Mouse (Mus musculus) fibroblast of lung, adult 2 months (primary cell): Measurements from ENCODE around the gene Slc30a1.

Source experiments
- DNase-seq: peaks from one replicate; pipeline ENCODE4 v3.0.0-alpha.2; 2011; ENCODE audit warnings: low read depth

Gene Slc30a1

DNA sequence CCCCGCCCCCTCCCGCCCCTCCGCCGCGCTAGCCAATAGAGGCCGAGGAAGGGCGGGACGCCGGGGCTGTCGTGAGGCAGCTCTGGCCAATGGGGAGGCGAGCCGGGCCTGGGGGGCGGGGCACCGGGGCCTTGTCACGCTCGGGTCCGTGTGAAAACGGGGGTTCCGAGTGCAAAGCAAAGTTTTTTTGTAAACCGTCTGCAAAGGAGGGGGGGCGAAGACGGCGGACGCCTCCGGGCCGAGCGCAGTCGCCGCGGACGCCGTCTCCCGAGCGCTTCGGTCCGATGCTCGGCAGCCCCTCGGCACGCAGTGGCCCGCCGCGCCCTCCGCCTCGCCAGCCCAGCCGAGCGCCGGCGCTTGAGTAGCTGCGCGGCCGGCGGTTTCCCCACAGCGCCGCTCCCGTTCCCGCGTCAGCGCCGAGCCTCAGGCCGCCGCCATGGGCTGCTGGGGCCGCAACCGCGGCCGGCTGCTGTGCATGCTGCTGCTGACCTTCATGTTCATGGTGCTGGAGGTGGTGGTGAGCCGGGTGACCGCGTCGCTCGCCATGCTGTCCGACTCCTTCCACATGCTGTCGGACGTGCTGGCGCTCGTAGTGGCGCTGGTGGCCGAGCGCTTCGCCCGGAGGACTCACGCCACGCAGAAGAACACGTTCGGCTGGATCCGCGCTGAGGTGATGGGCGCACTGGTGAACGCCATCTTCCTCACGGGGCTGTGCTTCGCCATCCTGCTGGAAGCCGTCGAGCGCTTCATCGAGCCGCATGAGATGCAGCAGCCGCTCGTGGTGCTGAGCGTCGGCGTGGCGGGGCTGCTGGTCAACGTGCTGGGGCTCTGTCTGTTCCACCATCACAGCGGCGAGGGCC lies at the start of gene Slc30a1:
TSS of gene Slc30a1 (plus strand) at position 197 of the 860 bp plus-strand sequence.
- DNase-seq: peak; percentile 67

DNA sequence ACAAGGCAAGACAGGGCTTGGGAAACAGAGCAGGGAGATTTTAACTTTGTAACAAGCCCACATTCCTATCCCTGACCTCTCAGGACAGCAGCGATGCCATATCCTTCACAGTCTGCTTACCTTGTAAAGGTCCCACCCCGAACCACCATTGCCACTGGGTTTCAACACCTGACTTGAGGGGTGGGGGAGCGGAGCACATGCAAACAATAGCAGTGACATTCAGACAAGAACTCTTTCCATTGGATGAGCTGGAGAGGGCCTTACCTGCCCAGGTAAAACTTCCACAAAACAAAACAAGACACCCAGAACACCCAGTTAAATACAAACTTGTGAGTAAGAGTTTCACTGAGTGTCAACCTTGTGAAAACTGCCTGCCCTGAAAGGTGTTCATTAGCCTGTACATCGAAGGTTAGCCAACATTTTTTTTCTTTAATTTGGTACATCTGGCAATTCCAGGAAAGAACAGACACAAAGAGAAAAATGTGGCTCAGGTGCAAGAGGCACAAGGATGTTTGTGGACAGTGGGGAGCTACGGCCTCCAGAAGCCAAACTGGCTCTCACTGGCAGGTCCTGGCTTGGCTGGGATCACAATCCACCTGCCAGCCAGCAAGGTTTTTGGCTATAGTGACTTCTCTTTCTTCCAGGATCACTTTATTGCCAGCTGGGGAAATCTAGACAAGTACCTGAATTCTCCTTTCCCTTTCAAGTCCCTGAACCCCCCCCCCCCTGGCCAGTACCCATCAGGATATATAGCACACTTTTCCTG lies 49.5 kb upstream of the Slc30a1 start:
- DNase-seq: no peak

DNA sequence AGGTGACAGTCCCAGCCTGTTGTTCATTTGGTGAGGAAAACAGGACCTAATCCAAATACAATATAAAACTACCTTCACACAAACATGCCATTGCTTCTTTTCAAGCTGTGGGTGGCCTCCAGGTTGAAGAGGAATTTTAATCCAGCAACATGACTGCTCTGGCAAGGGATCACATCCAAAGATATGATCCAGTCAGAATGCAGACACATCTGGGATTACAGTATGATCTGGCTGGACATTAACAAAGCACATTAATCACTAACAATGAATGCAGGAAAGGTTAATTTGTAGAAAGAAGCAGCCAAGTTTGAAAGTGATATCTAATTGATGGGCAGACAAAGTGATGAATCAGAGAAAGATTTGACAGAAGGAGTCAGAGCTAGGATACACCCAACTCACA lies 48.4 kb upstream of the Slc30a1 start:
- no peak for DNase-seq

DNA sequence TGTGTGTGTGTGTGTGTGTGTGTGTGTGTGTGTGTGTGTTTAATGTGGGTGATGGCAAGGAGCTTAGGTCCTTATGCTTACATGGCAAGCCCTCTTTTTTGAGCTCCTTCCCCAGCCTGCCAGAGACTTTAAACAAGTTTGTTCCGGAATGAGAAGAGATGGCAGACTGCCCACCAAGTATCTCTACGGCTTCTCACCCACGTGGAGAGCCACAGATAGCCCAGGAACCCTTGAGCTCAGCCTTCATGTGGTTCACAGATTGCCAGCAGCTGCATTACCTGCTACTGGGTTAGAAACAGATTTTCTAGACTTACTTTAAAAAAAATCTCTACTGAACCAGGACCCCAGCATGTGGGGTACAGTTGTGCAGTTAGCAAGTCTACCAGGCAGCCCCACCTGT lies 46.7 kb upstream of the Slc30a1 start:
- DNase-seq: no peak

DNA sequence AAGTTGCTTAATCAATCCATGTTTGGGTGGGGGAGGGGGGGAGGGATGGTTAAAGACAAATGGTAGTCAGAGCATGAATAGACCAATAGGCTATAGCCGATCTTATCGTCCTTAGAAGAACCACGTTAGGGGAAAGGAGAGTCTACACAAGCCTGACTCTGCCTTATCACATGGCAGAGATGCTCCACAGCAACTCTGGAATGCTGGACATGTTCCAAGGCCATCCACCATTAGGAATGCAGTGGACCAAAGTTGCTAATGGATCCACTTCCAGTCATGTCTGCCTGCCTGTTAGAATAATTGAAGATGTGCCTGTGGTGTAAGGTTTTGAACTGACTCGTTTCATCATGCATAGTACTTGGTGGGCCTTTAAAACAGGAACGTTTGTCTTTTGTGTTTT lies 45.3 kb upstream of the Slc30a1 start:
- DNase-seq: no peak

DNA sequence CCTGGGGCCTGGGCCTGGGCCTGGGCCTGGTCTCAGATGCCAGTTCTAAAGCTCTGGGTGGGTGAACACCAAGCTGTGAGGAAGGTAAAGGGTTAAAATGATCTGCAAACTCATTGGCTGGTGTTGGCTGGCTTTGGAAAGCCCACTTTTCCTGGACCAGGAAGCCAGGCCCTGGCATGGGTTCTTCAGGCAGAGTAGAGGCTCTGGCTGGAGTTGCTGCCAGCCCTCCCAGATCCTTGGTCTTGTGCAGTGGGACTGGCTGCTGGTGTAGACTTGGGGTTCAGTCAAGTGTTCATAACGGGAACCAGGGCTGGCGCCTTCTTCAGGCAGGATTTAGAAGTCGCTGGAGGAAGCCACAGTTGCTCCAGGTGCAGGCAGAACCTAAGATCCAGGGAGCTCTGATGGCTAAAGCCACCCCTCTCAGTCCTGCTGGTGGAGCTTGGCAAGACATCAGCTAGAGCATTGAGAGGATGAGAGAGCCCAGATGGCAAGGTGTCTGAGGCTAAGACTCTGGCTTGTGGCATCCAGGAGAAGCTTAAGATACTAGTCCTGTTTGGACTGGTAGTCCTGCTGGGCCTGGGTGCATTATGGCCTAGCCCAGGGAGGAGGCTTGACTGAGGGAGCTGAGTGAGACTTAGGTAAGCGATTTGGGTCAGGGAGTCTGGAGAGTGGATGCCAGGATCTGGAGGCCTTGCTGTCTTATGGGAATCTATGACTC lies 42.6 kb upstream of the Slc30a1 start:
- DNase-seq: no peak

DNA sequence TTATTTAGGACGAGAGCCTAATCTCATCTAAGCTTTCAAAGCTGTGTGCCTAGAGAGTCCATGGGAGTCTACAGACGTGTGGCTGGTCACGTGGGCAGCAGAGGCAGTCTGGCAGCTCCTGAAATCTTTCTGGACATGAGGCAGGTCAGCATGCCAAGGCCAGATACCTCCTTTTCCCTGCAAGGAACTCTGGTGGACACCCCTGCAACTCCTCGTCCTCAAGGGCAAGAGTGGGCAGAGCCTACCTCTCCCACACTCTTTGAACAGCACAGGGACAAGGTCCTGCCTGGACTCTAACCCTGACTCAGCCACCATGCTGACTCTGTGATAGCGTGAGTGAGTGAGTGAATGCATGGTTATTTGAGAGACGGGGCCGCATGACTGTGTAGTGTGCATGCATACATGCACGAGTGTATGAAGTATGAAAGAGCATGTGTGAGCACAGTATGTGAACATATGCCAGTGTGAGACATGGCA lies 42.0 kb upstream of the Slc30a1 start:
- DNase-seq: no peak

DNA sequence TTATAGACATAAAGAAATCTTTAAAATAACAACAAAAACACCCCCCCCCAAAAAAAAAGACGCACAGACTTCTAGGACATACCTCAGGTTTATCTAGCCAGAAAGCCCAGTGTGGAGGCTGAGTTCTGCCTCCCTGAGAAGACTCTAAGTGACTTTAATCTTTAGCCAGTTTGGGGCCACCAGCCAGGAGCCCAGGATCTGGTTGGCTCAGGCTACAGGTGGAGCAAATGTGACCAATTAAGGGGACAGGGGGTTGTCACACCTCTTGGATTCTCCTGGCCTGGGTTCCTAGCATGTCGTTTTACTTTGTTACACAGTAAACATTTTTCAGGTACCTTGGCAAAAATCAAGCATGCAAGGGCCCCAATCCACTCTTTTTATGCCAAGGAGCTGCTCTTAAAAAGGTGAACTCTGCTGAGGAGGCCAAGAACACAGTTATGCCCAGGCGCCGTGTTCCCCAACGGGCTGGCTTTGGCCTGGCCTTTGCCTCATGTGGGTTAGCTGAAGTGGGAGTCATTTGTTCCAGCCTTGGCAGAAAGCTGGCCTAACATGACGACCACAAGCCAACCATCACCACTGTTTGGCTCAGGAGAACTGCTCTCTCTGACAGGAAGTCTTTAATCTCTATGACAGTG lies 34.4 kb upstream of the Slc30a1 start:
- no peak for DNase-seq

DNA sequence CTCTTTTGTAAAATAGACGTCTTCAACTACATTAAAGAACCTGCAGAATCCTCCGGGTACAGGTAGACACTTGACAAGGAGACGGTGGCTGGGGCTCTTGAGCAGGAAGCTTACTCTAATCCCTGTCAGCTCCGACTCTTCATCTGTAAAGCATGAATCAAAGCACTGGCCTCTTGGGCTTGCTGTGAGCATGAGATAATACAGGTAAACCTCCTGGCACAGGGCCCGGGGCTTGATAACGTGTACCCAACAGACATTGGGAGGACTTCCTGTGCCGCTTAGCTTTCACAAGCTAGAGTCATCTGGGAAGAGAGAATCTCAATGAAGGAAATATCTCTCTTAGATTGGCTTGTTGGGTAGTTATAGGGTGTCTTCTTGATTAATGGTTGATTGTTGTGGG lies 31.6 kb upstream of the Slc30a1 start:
- no peak for DNase-seq

DNA sequence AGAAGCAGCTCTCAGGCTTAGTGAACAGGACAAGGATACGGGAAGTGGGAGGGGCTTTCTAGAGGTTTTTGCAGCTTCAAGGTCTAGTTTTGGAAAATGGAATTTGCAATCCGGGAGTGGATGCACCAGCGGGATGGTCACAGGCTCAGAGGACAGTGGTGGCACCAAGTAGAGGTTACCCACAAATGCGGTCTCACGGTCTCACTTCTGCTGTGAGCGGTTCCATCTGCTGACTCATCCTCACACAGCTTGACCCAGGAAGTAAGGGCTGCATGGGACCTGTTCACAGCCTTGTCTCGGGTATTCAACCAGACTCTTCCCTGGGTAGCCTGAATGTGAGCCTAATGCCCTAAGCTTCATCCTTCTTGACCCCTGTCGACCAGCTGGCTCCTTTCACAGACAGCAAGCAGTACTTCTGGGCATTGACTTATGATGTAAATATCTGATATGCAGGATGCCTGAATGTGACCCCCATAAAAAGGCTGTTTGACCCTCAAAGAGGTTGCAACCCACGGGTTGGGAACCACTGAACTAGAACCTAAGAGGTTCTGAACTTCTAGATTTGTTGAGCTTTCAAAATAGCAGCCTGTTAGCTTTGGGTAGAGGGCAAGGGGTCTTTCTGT lies 30.8 kb upstream of the Slc30a1 start:
- DNase-seq: no peak

DNA sequence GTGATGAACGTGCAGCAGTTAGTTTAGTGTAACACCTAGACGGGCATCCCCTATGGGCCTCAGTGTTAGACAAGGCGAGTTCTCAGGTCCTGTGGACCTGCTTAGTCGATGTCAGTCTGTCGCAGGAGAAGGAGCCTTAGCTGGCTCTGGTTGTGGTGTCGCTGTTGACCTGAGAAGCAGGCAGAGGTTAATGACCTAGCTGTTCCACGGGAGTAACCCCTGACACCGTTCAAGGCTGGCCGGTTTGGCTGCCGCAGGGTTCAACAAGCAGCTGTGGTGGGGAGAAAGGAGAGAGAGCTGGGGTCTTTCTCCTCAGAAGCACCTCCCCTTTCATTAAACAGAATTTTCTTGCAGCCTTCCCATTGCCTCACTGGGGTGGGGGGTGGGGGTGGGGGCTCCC lies 28.9 kb upstream of the Slc30a1 start:
- DNase-seq: no peak

DNA sequence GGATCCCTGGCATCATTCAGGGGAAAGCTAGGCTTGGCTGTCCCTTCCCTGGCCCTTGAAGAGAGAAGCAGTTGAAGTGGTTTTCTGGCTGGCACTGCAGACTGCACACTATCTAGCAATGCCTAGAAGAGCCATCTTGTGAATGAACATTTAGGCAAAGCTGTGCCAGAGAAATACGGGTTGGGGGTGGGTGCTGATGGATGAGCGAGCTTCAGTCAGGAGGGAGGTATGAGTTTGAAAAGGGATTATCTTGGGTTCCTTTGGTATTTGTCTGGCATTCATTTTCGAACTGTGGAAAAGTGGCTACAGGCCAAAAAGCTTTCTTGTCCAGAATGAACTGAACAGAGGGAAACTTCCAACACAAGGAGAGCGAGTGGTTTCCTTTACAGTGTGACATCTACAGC lies 28.0 kb upstream of the Slc30a1 start:
- no peak for DNase-seq

DNA sequence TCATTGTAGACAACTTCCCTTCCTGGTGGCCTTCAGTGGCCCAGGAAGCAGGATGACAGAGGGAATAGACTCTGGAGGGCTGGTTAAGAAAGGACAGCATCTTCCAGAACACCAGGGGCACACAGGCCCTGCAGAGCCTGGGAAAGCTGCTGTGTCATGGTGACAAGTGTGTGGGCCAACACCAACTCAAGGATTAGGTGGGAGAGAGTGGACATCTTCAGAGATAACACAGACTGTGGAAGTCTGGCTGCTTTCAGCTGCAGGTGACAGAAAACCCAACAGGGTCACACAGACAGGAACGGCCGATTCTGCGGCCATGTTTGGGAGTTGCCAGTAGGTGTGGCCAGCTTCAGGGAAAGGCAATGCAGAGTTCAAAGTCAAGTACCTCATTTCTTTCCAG lies 26.3 kb upstream of the Slc30a1 start:
- DNase-seq: no peak

DNA sequence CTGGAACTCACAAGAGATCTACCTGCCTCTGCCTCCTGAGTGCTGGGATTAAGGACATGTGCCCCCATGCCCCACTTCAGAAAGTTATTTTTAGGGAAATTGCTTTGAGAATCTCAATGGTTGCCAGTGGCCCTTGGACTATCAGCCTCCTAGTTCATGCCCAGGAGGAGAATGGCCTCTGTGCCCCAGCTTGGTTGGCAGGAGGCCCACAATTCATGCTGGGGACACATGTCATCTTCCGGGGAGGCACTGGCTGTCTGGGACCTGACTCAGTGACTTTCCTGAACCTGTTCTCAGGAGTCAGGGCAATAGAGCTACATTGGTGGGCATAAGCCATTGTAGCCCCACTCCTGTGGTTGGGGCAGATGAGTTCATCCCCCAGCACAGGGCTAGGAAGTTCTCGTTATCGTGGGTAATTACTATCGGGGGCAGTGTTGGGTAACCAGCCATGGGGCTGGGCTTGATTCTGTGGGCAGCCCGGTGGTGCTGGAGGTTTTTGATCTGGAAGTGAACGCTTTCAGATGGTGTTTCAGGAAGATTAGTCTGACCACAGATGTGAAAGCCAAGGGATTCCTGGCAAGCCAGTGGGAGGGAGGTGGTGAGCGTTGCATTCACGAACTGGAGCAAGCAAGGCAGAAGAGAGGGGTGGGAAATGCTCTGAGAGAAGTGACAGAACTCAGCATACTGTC lies 25.5 kb upstream of the Slc30a1 start:
- peak; percentile 33 for DNase-seq

DNA sequence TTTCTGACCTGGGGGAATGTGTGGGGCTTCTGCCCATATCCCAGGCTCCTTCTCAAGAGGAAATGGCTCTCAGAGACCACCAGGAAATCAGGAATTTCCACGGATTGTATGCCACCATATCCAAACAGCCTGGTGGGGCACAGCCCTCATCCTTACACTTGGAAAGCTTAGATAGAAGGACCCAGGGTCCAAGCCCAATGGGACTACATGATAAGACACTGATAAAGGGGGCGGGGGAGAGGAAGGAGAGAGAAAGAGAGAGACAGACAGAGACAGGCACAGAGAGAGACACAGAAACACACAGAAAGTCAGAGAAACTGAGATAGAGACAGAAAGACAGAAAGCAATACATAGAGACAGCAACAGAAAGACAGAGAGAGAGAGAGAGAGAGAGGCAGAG lies 24.9 kb upstream of the Slc30a1 start:
- DNase-seq: no peak

DNA sequence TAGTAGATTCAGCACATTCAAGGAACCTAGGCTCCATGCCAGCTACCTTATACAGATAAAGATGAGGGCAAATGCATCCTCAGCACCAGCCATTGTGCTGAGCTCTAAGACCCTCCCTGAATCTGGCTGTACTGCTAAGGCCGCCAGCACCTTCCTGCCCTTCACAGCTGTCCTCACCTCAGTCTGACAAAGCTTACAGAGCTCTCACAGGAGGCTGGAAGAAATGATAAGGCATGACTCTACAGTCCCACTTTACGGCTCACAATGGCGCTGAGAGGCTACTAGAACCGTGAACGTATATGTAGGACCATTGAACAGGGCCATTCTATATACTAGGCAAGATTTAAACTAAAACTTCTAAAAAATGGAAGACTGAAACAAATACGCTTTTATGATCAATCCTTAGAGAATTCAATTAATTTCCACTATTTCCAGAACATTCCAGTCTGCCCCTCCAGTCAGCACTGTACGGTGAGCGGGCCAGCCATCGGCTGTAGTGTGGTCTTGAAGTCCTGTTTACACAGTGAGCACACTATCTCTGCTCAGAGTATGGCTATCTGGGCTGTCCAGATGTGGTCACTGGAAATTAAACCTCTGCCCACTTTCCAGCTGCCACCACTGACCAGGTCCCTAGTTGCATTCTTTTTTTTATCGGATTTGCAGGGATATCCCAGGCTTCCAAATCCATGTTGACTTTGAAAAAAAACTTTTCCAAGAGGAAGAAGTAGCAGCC lies 23.9 kb upstream of the Slc30a1 start:
- DNase-seq: no peak

DNA sequence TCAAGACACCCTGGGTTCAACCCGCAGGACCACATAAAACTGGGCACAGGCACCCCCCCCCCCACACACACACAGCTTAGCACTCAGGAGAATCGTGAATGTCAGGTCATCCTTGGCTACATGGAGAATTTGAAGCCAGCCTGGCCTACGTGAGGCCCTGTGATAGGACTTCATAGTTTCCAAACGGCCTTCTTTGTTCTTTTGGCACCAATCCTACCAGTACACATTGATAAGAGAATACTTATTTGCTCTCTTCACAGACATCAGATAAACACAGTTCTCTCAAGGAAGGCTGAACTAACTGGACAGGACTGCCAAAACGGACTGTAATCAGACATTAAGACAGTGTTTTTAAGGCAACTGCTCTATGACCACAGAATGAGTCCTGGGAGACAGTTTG lies 22.9 kb upstream of the Slc30a1 start:
- DNase-seq: no peak

DNA sequence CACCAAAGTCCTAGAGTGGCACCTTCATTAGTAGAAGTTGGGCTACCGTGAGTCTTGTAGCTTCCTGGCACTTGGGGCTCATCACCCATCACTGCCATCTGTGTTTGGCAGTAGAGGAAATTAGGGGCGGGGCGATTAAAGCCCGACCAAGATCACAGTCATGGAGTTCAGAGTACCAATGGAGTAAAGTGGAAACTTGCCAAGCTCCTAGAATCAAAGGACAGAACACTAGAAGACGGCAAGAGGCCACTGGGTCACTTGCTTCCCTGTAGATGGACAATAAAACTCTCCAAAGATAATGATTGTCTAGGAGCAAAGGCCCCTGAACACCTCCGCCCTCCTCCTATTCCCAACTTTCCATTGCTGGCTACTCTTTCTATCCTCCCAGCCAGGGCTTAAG lies 14.7 kb upstream of the Slc30a1 start:
- DNase-seq: no peak

DNA sequence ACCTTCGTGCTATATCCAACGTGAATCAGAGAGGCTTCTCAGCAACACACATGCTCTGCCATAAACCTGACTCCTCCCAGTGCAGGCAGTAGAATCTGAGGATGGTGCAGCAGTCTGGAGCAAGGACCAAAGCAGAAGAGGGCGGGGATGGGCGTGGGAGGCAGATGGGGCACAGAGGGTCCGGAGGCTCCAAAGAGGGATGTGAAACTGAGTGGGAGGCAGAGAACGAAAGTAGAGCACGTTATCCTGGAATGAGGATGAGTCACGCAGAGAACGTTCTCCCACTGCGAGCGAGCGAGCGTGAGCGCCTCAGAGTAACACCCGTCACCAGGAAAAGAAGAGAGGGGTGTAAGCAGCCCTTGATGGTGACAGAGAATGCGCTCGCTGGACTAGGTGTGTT lies 12.2 kb upstream of the Slc30a1 start:
- DNase-seq: no peak

DNA sequence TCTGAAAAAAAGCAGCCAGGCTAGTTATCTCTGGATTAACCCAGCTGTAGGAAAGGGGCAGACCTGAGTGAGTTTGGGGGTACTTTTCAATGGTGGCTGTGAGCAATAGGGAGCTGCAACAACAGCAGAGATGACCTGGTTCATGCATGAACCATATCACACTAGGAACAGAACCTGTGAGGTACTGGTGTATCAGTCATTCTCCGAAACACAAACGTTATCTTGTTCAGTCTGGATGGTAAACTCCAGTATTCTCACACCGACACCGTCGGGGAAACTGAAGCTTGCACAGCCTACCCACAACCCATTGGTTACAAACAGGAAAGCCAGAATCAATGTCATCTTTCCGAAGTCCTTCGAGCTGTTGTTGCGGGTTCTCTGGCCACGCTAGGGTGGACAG lies 11.7 kb upstream of the Slc30a1 start:
- no peak for DNase-seq
